Mouse (Mus musculus): Measurements from ENCODE around the gene Rilp. TPM values are rescaled to one million over a fixed set of nuclear protein-coding genes. Genes with fewer than 3 reads are reported as not detected.
"Not testable (repeated sequence)": the region's sequence is repeated elsewhere in the genome, so short reads cannot be mapped to it uniquely, and the experiment has no call there.

Gene Rilp
- polyA plus RNA-seq, 1 experiment from 2014 or later: 1.3 TPM

- WGBS: 44% methylated on average over 12 of the region's 12 CpGs
- Histone ChIP-seq H3K9ac (replicated peaks; ENCODE audit: low read depth, low read length) (no peak overlapping the region), H3K27me3 (replicated peaks; ENCODE audit: control insufficient read depth, insufficient read depth, low read length) (no peaks in the 10 kb centered on the region), H3K4me1 (replicated peaks; ENCODE audit: control insufficient read depth, insufficient read depth, low read length) (peaks cover 19% of the 10 kb centered on the region), H3K36me3 (ENCODE audit: control insufficient read depth, insufficient read depth) (no peaks in the 10 kb centered on the region; the same call in 1 of the 2 replicates), H3K27ac (ENCODE audit: low read length) (no peak overlapping the region), H3K4me3 (replicated peaks; ENCODE audit: low read length) (no peak overlapping the region), H3K4me2 (ENCODE audit: low read length) (no peak overlapping the region), H3K9me3 (ENCODE audit: control insufficient read depth, low read length) (no peaks in the 10 kb centered on the region)
- no peak for ATAC-seq
These were observed 40.5 kb downstream of the Rilp start for GRCm38 (mm10) chr11:75550200-75550946.

GRCm38 (mm10) chr11:75551321-75551720, 41.4 kb downstream of the Rilp start:
- Histone ChIP-seq H3K4me3 (replicated peaks; ENCODE audit: low read length) (no peak overlapping the region), H3K9ac (replicated peaks; ENCODE audit: low read depth, low read length) (0 out of 2 replicates have a peak overlapping the region, but pooled peaks have one; percentile 20), H3K27ac (ENCODE audit: low read length) (no peak overlapping the region), H3K9me3 (ENCODE audit: control insufficient read depth, low read length) (no peaks in the 10 kb centered on the region), H3K4me2 (ENCODE audit: low read length) (no peak overlapping the region), H3K4me1 (replicated peaks; ENCODE audit: control insufficient read depth, insufficient read depth, low read length) (peaks cover 19% of the 10 kb centered on the region), H3K36me3 (ENCODE audit: control insufficient read depth, insufficient read depth) (no peaks in the 10 kb centered on the region), H3K27me3 (replicated peaks; ENCODE audit: control insufficient read depth, insufficient read depth, low read length) (no peaks in the 10 kb centered on the region)
- no peak for ATAC-seq
- WGBS: 88% methylated on average over 5 of the region's 5 CpGs

- no peak for ATAC-seq
- 54% methylated on average over 9 of the region's 9 CpGs for WGBS
- no peaks in the 10 kb centered on the region for H3K9me3 ChIP-seq (ENCODE audit: control insufficient read depth, low read length)
- no peak overlapping the region for H3K4me3 ChIP-seq (replicated peaks; ENCODE audit: low read length)
- peak overlapping the region; percentile 32; the same call in 1 of the 2 replicates for H3K9ac ChIP-seq (replicated peaks; ENCODE audit: low read depth, low read length)
- no peaks in the 10 kb centered on the region for H3K27me3 ChIP-seq (replicated peaks; ENCODE audit: control insufficient read depth, insufficient read depth, low read length)
- H3K36me3 ChIP-seq (ENCODE audit: control insufficient read depth, insufficient read depth): no peaks in the 10 kb centered on the region
- no peak overlapping the region for H3K27ac ChIP-seq (ENCODE audit: low read length)
- H3K4me2 ChIP-seq (ENCODE audit: low read length): no peak overlapping the region
- peaks cover 19% of the 10 kb centered on the region for H3K4me1 ChIP-seq (replicated peaks; ENCODE audit: control insufficient read depth, insufficient read depth, low read length)
These were observed 42.1 kb downstream of the Rilp start for GRCm38 (mm10) chr11:75551961-75552441.

GRCm38 (mm10) chr11:75552906-75553482, 43.1 kb downstream of the Rilp start:
- peaks cover 19% of the 10 kb centered on the region for H3K4me1 ChIP-seq (replicated peaks; ENCODE audit: control insufficient read depth, insufficient read depth, low read length)
- no peak overlapping the region for H3K27ac ChIP-seq (ENCODE audit: low read length)
- H3K4me2 ChIP-seq (ENCODE audit: low read length): no peak overlapping the region
- WGBS: 50% methylated on average over 7 of the region's 7 CpGs
- no peaks in the 10 kb centered on the region for H3K27me3 ChIP-seq (replicated peaks; ENCODE audit: control insufficient read depth, insufficient read depth, low read length)
- no peaks in the 10 kb centered on the region for H3K9me3 ChIP-seq (ENCODE audit: control insufficient read depth, low read length)
- H3K4me3 ChIP-seq (replicated peaks; ENCODE audit: low read length): no peak overlapping the region
- no peaks in the 10 kb centered on the region for H3K36me3 ChIP-seq (ENCODE audit: control insufficient read depth, insufficient read depth)
- no peak for ATAC-seq
- H3K9ac ChIP-seq (replicated peaks; ENCODE audit: low read depth, low read length): no peak overlapping the region

- H3K4me1 ChIP-seq (replicated peaks; ENCODE audit: control insufficient read depth, insufficient read depth, low read length); H3K27me3 ChIP-seq (replicated peaks; ENCODE audit: control insufficient read depth, insufficient read depth, low read length); ATAC-seq; H3K9me3 ChIP-seq (ENCODE audit: control insufficient read depth, low read length); H3K27ac ChIP-seq (ENCODE audit: low read length); H3K4me3 ChIP-seq (replicated peaks; ENCODE audit: low read length); H3K36me3 ChIP-seq (ENCODE audit: control insufficient read depth, insufficient read depth); H3K9ac ChIP-seq (replicated peaks; ENCODE audit: low read depth, low read length); H3K4me2 ChIP-seq (ENCODE audit: low read length): not testable (repeated sequence)
- WGBS: 89% methylated on average over 6 of the region's 6 CpGs
These were observed 46.1 kb downstream of the Rilp start for GRCm38 (mm10) chr11:75556006-75556405.

GRCm38 (mm10) chr11:75557142-75557541, 47.2 kb downstream of the Rilp start:
- 87% methylated on average over 6 of the region's 6 CpGs for WGBS
- H3K4me2 ChIP-seq (ENCODE audit: low read length): no peak overlapping the region
- H3K4me1 ChIP-seq (replicated peaks; ENCODE audit: control insufficient read depth, insufficient read depth, low read length): peaks cover 2% of the 10 kb centered on the region
- H3K4me3 ChIP-seq (replicated peaks; ENCODE audit: low read length): no peak overlapping the region
- H3K9ac ChIP-seq (replicated peaks; ENCODE audit: low read depth, low read length): no peak overlapping the region
- no peaks in the 10 kb centered on the region for H3K9me3 ChIP-seq (ENCODE audit: control insufficient read depth, low read length)
- ATAC-seq: no peak
- H3K36me3 ChIP-seq (ENCODE audit: control insufficient read depth, insufficient read depth): no peaks in the 10 kb centered on the region
- no peak overlapping the region for H3K27ac ChIP-seq (ENCODE audit: low read length)
- H3K27me3 ChIP-seq (replicated peaks; ENCODE audit: control insufficient read depth, insufficient read depth, low read length): no peaks in the 10 kb centered on the region

GRCm38 (mm10) chr11:75558101-75558500, 48.2 kb downstream of the Rilp start:
- no peaks in the 10 kb centered on the region for H3K9me3 ChIP-seq (ENCODE audit: control insufficient read depth, low read length)

GRCm38 (mm10) chr11:75559870-75560504, 50.1 kb downstream of the Rilp start:
- no peak overlapping the region; the same call in 1 of the 2 replicates for H3K27ac ChIP-seq (ENCODE audit: low read length)
- 86% methylated on average over 8 of the region's 8 CpGs for WGBS
- no peaks in the 10 kb centered on the region for H3K27me3 ChIP-seq (replicated peaks; ENCODE audit: control insufficient read depth, insufficient read depth, low read length)

More at GRCm38 (mm10) chr11:75558101-75558500, 48.2 kb downstream of the Rilp start:
- Histone ChIP-seq H3K27me3 (replicated peaks; ENCODE audit: control insufficient read depth, insufficient read depth, low read length) (no peaks in the 10 kb centered on the region), H3K4me3 (replicated peaks; ENCODE audit: low read length) (no peak overlapping the region), H3K4me2 (ENCODE audit: low read length) (no peak overlapping the region), H3K4me1 (replicated peaks; ENCODE audit: control insufficient read depth, insufficient read depth, low read length) (no peaks in the 10 kb centered on the region), H3K9ac (replicated peaks; ENCODE audit: low read depth, low read length) (no peak overlapping the region), H3K27ac (ENCODE audit: low read length) (no peak overlapping the region), H3K36me3 (ENCODE audit: control insufficient read depth, insufficient read depth) (peaks cover 3% of the 10 kb centered on the region; the same call in 1 of the 2 replicates)
- ATAC-seq: no peak
- 100% methylated on average over 1 of the region's 1 CpGs for WGBS

More at GRCm38 (mm10) chr11:75559870-75560504, 50.1 kb downstream of the Rilp start:
- Histone ChIP-seq H3K4me3 (replicated peaks; ENCODE audit: low read length) (no peak overlapping the region), H3K4me2 (ENCODE audit: low read length) (no peak overlapping the region), H3K36me3 (ENCODE audit: control insufficient read depth, insufficient read depth) (peaks cover 3% of the 10 kb centered on the region; the same call in 1 of the 2 replicates), H3K9me3 (ENCODE audit: control insufficient read depth, low read length) (no peaks in the 10 kb centered on the region), H3K4me1 (replicated peaks; ENCODE audit: control insufficient read depth, insufficient read depth, low read length) (no peaks in the 10 kb centered on the region), H3K9ac (replicated peaks; ENCODE audit: low read depth, low read length) (no peak overlapping the region)
- no peak for ATAC-seq
